Mouse (Mus musculus) cerebellum, adult 11-12 months (tissue): ENCODE results near the gene Actl9.

Experiments
- DNase-seq: peaks from one replicate; pipeline ENCODE4 v3.0.0; 2022

The Actl9 gene

GRCm38 (mm10) chr17:33432019-33432946, at the start of gene Actl9:
Gene Actl9 (plus strand): TSS chr17:33432896.
- DNase-seq, result no peak

DNA sequence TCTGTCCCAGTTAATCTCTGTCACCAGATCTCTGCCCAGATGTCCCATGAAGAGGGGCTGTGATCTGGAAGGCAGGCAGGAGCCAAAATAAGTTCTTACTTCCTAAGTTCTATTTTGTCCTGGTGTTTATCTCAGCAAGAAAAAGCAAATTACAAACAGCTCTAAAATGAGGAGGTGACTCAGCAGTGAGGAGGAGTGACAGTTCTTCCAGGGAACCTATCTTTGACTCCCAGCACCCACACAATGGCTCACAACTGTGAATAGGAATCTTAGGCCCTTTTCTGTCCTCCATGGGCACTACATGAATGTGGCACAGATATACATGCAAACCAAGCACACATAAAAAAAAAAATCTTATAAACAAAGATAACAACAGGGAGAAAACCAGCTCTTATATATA, 47.0 kb upstream of the Actl9 start:
- no peak for DNase-seq

GRCm38 (mm10) chr17:33392271-33392670, 40.4 kb upstream of the Actl9 start:
- no peak for DNase-seq

DNA sequence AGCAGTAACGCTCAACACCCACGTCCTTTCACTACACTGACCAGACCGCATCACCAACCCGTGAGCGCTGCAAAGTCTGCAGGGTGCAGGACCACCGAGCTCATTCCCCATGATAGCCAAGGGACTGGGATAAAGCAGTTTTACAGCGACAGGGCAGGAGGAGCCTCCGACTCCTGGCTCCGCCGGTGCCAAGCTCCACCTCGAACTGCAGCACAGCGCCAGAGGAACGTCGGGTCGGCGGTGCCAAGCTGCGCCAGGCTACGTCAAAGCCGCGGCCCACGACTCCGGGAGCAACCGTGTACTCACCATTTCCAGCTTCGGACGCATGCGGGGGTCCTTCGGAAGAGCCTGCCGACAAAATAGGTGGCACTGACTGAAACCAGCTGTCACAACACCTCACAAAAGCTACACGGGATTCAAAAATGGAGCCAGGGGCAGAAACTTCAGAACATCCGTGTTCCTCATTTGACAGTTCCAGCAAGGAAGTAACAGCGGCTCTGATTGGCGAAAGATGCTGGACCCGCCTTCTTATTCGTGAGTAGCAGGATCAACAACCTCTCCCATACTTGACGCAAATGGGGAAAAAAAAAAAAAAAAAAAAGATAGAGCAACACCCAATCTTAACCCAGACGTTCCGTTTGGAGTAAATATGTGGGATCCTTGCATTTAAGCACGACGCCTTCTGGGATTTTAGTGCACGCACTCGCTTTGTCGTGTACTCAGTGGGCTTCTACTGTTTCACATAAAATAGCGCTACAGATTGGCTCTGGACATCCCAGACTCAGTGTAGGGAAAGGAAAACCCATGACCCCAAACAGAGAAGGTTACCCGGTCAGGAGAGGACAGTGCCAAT, 38.3 kb upstream of the Actl9 start, which contains the start of gene Zfp101:
Zfp101 (minus strand) TSS at position 460 of the 853 bp plus-strand sequence.
- DNase-seq, result peak; percentile 91

DNA sequence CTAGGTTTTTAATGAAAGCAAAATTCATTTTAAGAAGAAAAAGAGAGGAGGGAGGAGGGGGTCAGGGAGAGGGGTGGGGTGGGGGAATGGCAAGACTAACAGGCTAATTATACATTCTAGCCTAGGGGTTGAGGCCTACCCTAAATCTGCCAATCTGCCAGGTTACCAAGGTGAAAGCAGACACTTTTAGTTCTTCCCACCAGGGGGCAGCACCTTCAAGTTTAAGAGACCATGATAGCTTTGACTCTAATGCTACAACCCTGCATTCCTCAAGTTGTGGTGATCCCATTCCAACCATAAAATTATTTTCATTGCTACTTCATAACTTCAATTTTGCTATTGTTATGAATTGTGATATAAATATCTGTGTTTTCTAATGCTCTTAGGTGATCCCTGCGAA, 6.5 kb downstream of the Actl9 start:
- peak; percentile 70 for DNase-seq

- no peak for DNase-seq
These were observed 7.2 kb downstream of the Actl9 start for GRCm38 (mm10) chr17:33439922-33440321.

DNA sequence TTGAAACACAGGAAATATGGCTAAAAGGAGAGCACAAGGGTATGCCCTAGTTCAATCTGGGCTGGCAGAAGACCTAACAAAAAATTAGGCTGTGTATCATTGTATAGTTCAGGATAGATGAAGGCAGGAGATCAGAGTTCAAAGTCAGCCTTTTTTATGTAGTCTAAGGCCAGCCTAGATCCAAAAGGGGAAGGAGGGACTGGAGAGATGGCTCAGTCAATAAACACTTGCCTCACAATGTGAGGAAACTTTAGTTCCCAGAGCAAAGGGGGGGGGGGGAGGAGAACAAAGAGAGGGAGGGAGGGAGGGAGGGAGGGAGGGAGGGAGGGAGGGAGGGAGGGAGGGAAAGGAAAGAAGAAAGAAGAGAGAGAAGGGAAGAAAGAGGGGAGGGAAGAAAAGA, 8.5 kb downstream of the Actl9 start:
- DNase-seq, result no peak

DNA sequence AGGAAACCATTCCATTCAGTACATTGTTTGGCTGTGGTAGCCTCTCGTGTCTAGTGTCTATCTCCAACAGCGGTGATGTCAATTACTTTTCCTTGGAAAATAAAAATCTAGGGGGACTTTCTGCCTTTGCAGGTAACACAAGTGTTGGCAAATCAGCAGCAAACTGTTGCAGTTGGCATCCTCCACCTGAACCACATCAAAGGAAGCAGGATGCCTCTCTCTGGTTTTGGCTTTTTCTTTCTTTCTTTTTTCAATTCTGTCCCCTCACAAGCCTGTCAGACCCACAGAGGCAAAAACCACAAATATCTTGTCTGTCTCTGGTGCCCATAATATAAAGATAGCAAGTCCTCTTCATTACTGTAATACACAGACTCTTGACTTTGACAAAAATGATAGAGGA, 23.9 kb downstream of the Actl9 start:
- DNase-seq, result no peak

DNA sequence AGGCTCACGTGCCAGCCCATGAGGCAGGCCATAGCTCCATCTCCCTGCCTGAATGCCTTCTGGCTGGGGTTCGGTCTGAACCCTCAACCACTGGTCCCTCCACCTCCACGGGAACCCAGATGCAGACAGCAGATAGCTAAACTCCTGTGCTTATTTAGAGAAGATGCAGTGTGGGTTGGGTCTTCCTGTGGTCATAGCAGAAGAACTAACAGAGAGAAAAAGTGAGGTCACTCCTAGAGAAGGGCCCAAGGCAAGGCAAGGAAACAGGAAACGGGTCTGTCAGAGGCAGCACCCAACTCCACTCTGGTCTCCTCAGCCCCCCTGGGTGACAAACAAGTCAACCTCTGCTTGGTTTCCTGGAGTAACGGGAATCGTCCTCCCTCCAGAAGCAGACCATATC, 38.5 kb downstream of the Actl9 start:
- DNase-seq, result no peak
